Mouse (Mus musculus) CH12.LX (cell line): ENCODE data around the gene Zfyve19. TPM values are rescaled to one million over a fixed set of nuclear protein-coding genes. Genes with fewer than 3 reads are reported as not detected.

Source experiments
- DNase-seq: peaks from one replicate; pipeline ENCODE4 v3.0.0-alpha.2; 2013; ENCODE audit errors: extremely low read depth
- H3K27ac ChIP-seq: 2 replicates; pipeline ENCODE4 v1.5.1; 2012; ENCODE audit warnings: low read depth, mild to moderate bottlenecking, control low read depth, moderate library complexity; ENCODE audit not compliant: insufficient read depth
- H3K27me3 ChIP-seq: replicated peaks from 2 replicates; pipeline ENCODE3; 2012; ENCODE audit warnings: inconsistent platforms
- H3K36me3 ChIP-seq, 2 experiments: replicated peaks in 1 of 2; 2 replicates each; pipeline versions ENCODE3 to v1.6.1; 2012; ENCODE audit warnings: inconsistent platforms in 1 of 2, low read length in 1 of 2, mild to moderate bottlenecking in 1 of 2, mixed read lengths in 1 of 2, moderate library complexity in 1 of 2; ENCODE audit not compliant: control insufficient read depth in 1 of 2, insufficient read depth in 1 of 2
- H3K4me1 ChIP-seq, 2 experiments: 2 replicates each; pipeline ENCODE4 v1.6.1; 2012; ENCODE audit warnings: inconsistent platforms in 1 of 2, moderate library complexity in 1 of 2; ENCODE audit not compliant: insufficient read depth in 2 of 2, control insufficient read depth in 1 of 2
- H3K4me2 ChIP-seq: 2 replicates; pipeline ENCODE4 v1.6.1; 2012; ENCODE audit warnings: low read depth, mild to moderate bottlenecking, control low read depth; ENCODE audit not compliant: poor library complexity, insufficient read depth, severe bottlenecking
- H3K4me3 ChIP-seq, 3 experiments: fragments of 150-350 bp in 1 of 3; sonication (generic) in 1 of 3; replicated peaks in 1 of 3; 2 replicates each; pipeline versions ENCODE3 to v1.5.1; 2011 to 2012; ENCODE audit warnings: low read depth in 2 of 3, low read length in 2 of 3, mild to moderate bottlenecking in 2 of 3, moderate library complexity in 2 of 3, control low read depth in 1 of 3, improper control_type of control experiment in 1 of 3, inconsistent platforms in 1 of 3, mixed read lengths in 1 of 3; ENCODE audit not compliant: poor library complexity in 1 of 3
- H3K79me2 ChIP-seq: replicated peaks from 2 replicates; pipeline ENCODE4 v1.6.1; 2012; ENCODE audit warnings: mild to moderate bottlenecking, moderate library complexity; ENCODE audit not compliant: control insufficient read depth, poor library complexity, insufficient read depth, severe bottlenecking; ENCODE audit errors: extremely low read depth
- H3K9ac ChIP-seq: 2 replicates; pipeline ENCODE4 v1.6.1; 2012; ENCODE audit warnings: low read depth, mild to moderate bottlenecking, control low read depth, moderate library complexity; ENCODE audit not compliant: insufficient read depth
- H3K9me3 ChIP-seq: replicated peaks from 2 replicates; pipeline ENCODE3; 2012; ENCODE audit warnings: low read length, inconsistent platforms, mixed read lengths
- BHLHE40 ChIP-seq: IDR thresholded peaks from 2 replicates; pipeline ENCODE4 v1.6.1; 2011; ENCODE audit warnings: mild to moderate bottlenecking, low read depth, low read length, improper control_type of control experiment
- CTCF ChIP-seq, 2 experiments: IDR thresholded peaks in 1 of 2; conservative IDR thresholded peaks in 1 of 2; 2 replicates each; pipeline ENCODE4 v1.5.1; 2011 to 2012; ENCODE audit warnings: low read depth in 2 of 2, low read length in 2 of 2, improper control_type of control experiment in 1 of 2, inconsistent platforms in 1 of 2, mild to moderate bottlenecking in 1 of 2, moderate library complexity in 1 of 2
- EP300 ChIP-seq: IDR thresholded peaks from 2 replicates; pipeline ENCODE4 v1.6.1; 2011; ENCODE audit warnings: low read length, improper control_type of control experiment
- ETS1 ChIP-seq: conservative IDR thresholded peaks from 2 replicates; pipeline ENCODE4 v1.6.1; 2012; ENCODE audit warnings: low read depth, mild to moderate bottlenecking, inconsistent platforms, low read length, improper control_type of control experiment, moderate library complexity
- GABPA ChIP-seq: IDR thresholded peaks from 2 replicates; pipeline ENCODE4 v1.6.1; 2012; ENCODE audit warnings: low read depth, low read length, improper control_type of control experiment, inconsistent platforms; ENCODE audit not compliant: insufficient replicate concordance
- HCFC1 ChIP-seq: IDR thresholded peaks from 2 replicates; pipeline ENCODE4 v1.6.1; 2012; ENCODE audit warnings: low read depth, mild to moderate bottlenecking, inconsistent platforms, low read length, improper control_type of control experiment
- IRF4 ChIP-seq: IDR thresholded peaks from 2 replicates; pipeline ENCODE4 v1.6.1; 2014; ENCODE audit warnings: low read depth, mild to moderate bottlenecking, inconsistent platforms, low read length, improper control_type of control experiment
- JUND ChIP-seq: conservative IDR thresholded peaks from 2 replicates; pipeline ENCODE4 v1.6.1; 2011; ENCODE audit warnings: low read depth, low read length, improper control_type of control experiment
- MYC ChIP-seq: IDR thresholded peaks from 2 replicates; pipeline ENCODE4 v1.6.1; 2011; ENCODE audit warnings: low read depth, mild to moderate bottlenecking, improper control_type of control experiment, low read length
- PAX5 ChIP-seq: IDR thresholded peaks from 2 replicates; pipeline ENCODE4 v1.6.1; 2012; ENCODE audit warnings: low read length, inconsistent platforms, mixed read lengths
- POLR2AphosphoS2 ChIP-seq: IDR thresholded peaks from 2 replicates; pipeline ENCODE4 v1.6.1; 2011; ENCODE audit warnings: low read depth, low read length, improper control_type of control experiment
- RAD21 ChIP-seq: IDR thresholded peaks from 2 replicates; pipeline ENCODE4 v1.6.1; 2011; ENCODE audit warnings: low read depth, mild to moderate bottlenecking, low read length, improper control_type of control experiment, moderate library complexity
- RCOR1 ChIP-seq: conservative IDR thresholded peaks from 2 replicates; pipeline ENCODE4 v1.6.1; 2012; ENCODE audit warnings: low read depth, mild to moderate bottlenecking, inconsistent platforms, low read length, improper control_type of control experiment
- SMC3 ChIP-seq: IDR thresholded peaks from 2 replicates; pipeline ENCODE4 v1.6.1; 2011; ENCODE audit warnings: low read depth, low read length, improper control_type of control experiment
- TCF12 ChIP-seq: IDR thresholded peaks from 2 replicates; pipeline ENCODE4 v1.6.1; 2014; ENCODE audit warnings: low read depth, mild to moderate bottlenecking, inconsistent platforms, low read length, improper control_type of control experiment
- UBTF ChIP-seq: IDR thresholded peaks from 2 replicates; pipeline ENCODE4 v1.6.1; 2012; ENCODE audit warnings: low read depth, mild to moderate bottlenecking, inconsistent platforms, low read length, improper control_type of control experiment, moderate library complexity
- USF1 ChIP-seq: IDR thresholded peaks from 2 replicates; pipeline ENCODE4 v1.6.1; 2014; ENCODE audit warnings: low read depth, mild to moderate bottlenecking, inconsistent platforms, low read length, improper control_type of control experiment
- USF2 ChIP-seq: conservative IDR thresholded peaks from 2 replicates; pipeline ENCODE4 v1.6.1; 2011; ENCODE audit warnings: low read depth, low read length, improper control_type of control experiment
- dilution Hi-C: fragments of 300-500 bp; cut with MboI; formaldehyde crosslinking; loops from 2 replicates; pipeline ENCODE4 v1.14.3; 2020; ENCODE audit warnings: low sequenced_read_pairs; ENCODE audit not compliant: extremely low pct_unique_long_range_greater_than_20kb, extremely low pct_ligation_motif_present
- in situ Hi-C: fragments of 300-500 bp; cut with MboI; formaldehyde crosslinking; loops from 3 replicates; pipeline ENCODE4 v1.14.3; 2019; ENCODE audit warnings: low sequenced_read_pairs, low pct_ligation_motif_present, low pct_unique_long_range_greater_than_20kb, mixed read lengths
- polyA plus RNA-seq: library from polyadenylated mRNA; unstranded; fragments of >175 nt; gene quantifications from 2 replicates; pipeline ENCODE4 v1.2.1, GENCODE M21; 2012; ENCODE audit warnings: low read depth; ENCODE audit not compliant: insufficient read length
- total RNA-seq, 2 experiments: library from RNA; depleted of rRNA; stranded (reverse); fragments of 300-350 nt in 1 of 2; fragments of >200 nt in 1 of 2; gene quantifications; 2 replicates each; pipeline ENCODE4 v1.2.3; 2012 to 2014

The Zfyve19 gene
- total and polyA plus RNA-seq, 3 experiments = 28.0 to 45.2 (median 38.2) TPM

GRCm38 (mm10) chr2:119161247-119161646, 47.2 kb upstream of the Zfyve19 start:
- H3K27ac ChIP-seq = no peak overlapping the region
- DNase-seq = no peak
- H3K9ac ChIP-seq = no peak overlapping the region
- H3K4me3 ChIP-seq = no peak overlapping the region
- peaks cover 2% of the 10 kb centered on the region; the same call in 1 of the 2 replicates for H3K79me2 ChIP-seq
- H3K36me3 ChIP-seq = no peaks in the 10 kb centered on the region
- in situ Hi-C loops = no loop called here
- TF ChIP-seq HCFC1 (no peak), ETS1 (no peak), BHLHE40 (no peak), PAX5 (no peak), RAD21 (no peak), CTCF (conservative IDR thresholded peaks at IDR 0.05 in 1 of 2, IDR thresholded peaks at IDR 0.05 in 1 of 2; ENCODE audit: low read depth in 2 of 2, low read length in 2 of 2) (no peak)
- no peak overlapping the region for H3K4me2 ChIP-seq
- peaks cover 8% of the 10 kb centered on the region for H3K9me3 ChIP-seq
- dilution Hi-C loops = no loop called here
- peaks cover 15% of the 10 kb centered on the region for H3K27me3 ChIP-seq
- peaks cover 0 to 12% of the 10 kb centered on the region in 2 experiments; a peak in 2 of 4 replicates for H3K4me1 ChIP-seq

GRCm38 (mm10) chr2:119163135-119163534, 45.3 kb upstream of the Zfyve19 start:
- TF ChIP-seq GABPA (no peak), UBTF (no peak), RCOR1 (no peak), JUND (no peak), HCFC1 (no peak), SMC3 (no peak), USF2 (no peak)
- Histone ChIP-seq H3K9me3 (peaks cover 8% of the 10 kb centered on the region), H3K36me3 (no peaks in the 10 kb centered on the region), H3K27ac (no peak overlapping the region), H3K79me2 (no peaks in the 10 kb centered on the region), H3K27me3 (peaks cover 21% of the 10 kb centered on the region), H3K4me3 (no peak overlapping the region), H3K4me1 (peaks cover 5 to 22% of the 10 kb centered on the region in 2 experiments; a peak in 2 of 4 replicates), H3K4me2 (no peak overlapping the region), H3K9ac (no peak overlapping the region)
- dilution Hi-C loops (no loop called here), in situ Hi-C loops (no loop called here)
- no peak for DNase-seq

- H3K4me2 ChIP-seq = no peak overlapping the region
- in situ Hi-C loops = no loop called here
- dilution Hi-C loops = no loop called here
- H3K27me3 ChIP-seq = peaks cover 21% of the 10 kb centered on the region
- peaks cover 5 to 26% of the 10 kb centered on the region in 2 experiments; a peak in 2 of 4 replicates for H3K4me1 ChIP-seq
- TF ChIP-seq IRF4 (peak; percentile 71), MYC (no peak), PAX5 (no peak), TCF12 (no peak), USF1 (no peak), POLR2AphosphoS2 (no peak), EP300 (peak; percentile 56; the same call in 1 of the 2 replicates)
- no peak overlapping the region for H3K4me3 ChIP-seq
- no peak for DNase-seq
- H3K27ac ChIP-seq = no peak overlapping the region
- H3K36me3 ChIP-seq = no peaks in the 10 kb centered on the region
- H3K9me3 ChIP-seq = peaks cover 8% of the 10 kb centered on the region
- H3K9ac ChIP-seq = no peak overlapping the region
- no peaks in the 10 kb centered on the region for H3K79me2 ChIP-seq
Measured at GRCm38 (mm10) chr2:119163999-119164398, 44.4 kb upstream of the Zfyve19 start.
